8 mouse cellular contexts compared by ENCODE assay signal in genomic region chr4:119733942-119734341, GRCm38 (mm10). TPM values are rescaled to one million over a fixed set of nuclear protein-coding genes. Genes with fewer than 3 reads are reported as not detected.
DNase-seq lines count a peak whose midpoint lies in the region; ATAC-seq lines count a peak whose summit lies in the region.

No protein-coding gene starts in this region.

- ATAC-seq in kidney, embryonic 15.5 days (replicated peaks; ENCODE audit: low FRiP score) = peak; percentile 44; the same call in 1 of the 2 replicates
- no peak; the same call in 1 of the 2 replicates for ATAC-seq in forebrain, embryonic 14.5 days
- no peak for ATAC-seq in intestine, embryonic 14.5 days (replicated peaks; ENCODE audit: low FRiP score, low TSS enrichment, low read depth)
- ATAC-seq in megakaryocyte progenitor cell, adult 5-6 weeks (replicated peaks; ENCODE audit: poor library complexity) = no peak

- H3K9ac ChIP-seq in kidney, embryonic 15.5 days = peak overlapping the region; percentile 80
- H3K9ac ChIP-seq in forebrain, embryonic 14.5 days (ENCODE audit: low read length) = peak overlapping the region; percentile 61
- peak overlapping the region; percentile 45 for H3K9ac ChIP-seq in intestine, embryonic 14.5 days (ENCODE audit: low read length)

- peak overlapping the region; percentile 90 for H3K4me3 ChIP-seq in kidney, embryonic 15.5 days (replicated peaks)
- peak overlapping the region; percentile 68 for H3K4me3 ChIP-seq in forebrain, embryonic 14.5 days (ENCODE audit: low read depth, low read length)
- peak overlapping the region; percentile 72 for H3K4me3 ChIP-seq in intestine, embryonic 14.5 days (ENCODE audit: low read depth, low read length)
- H3K4me3 ChIP-seq in macrophage (ENCODE audit: inconsistent target) = peak overlapping the region; percentile 16; the same call in 1 of the 2 replicates

- H3K27ac ChIP-seq in kidney, embryonic 15.5 days = no peak overlapping the region
- H3K27ac ChIP-seq in forebrain, embryonic 14.5 days (ENCODE audit: low read depth, low read length) = no peak overlapping the region
- no peak overlapping the region for H3K27ac ChIP-seq in intestine, embryonic 14.5 days (ENCODE audit: low read depth)
- no peak overlapping the region for H3K27ac ChIP-seq in macrophage

- H3K79me2 ChIP-seq in macrophage (ENCODE audit: inconsistent target) = no peaks in the 10 kb centered on the region

- peak overlapping the region; percentile 99 for H3K4me2 ChIP-seq in kidney, embryonic 15.5 days
- H3K4me2 ChIP-seq in forebrain, embryonic 14.5 days (ENCODE audit: low read length) = peak overlapping the region; percentile 99
- peak overlapping the region; percentile 98 for H3K4me2 ChIP-seq in intestine, embryonic 14.5 days (ENCODE audit: low read length)

- WGBS in kidney, embryonic 15.5 days = under 1% methylated on average over 44 of the region's 44 CpGs
- WGBS in forebrain, embryonic 14.5 days = under 1% methylated on average over 42 of the region's 44 CpGs
- under 1% methylated on average over 43 of the region's 44 CpGs for WGBS in intestine, embryonic 14.5 days
- WGBS in macrophage (ENCODE audit: missing documents) = 1% methylated on average over 44 of the region's 44 CpGs

- H3K4me1 ChIP-seq in kidney, embryonic 15.5 days = peaks cover 21% of the 10 kb centered on the region
- H3K4me1 ChIP-seq in forebrain, embryonic 14.5 days (ENCODE audit: control insufficient read depth, insufficient read depth, low read length) = peaks cover 7% of the 10 kb centered on the region
- H3K4me1 ChIP-seq in intestine, embryonic 14.5 days (replicated peaks; ENCODE audit: control insufficient read depth, insufficient read depth, low read length) = peaks cover 5% of the 10 kb centered on the region

- peaks cover 20% of the 10 kb centered on the region for H3K27me3 ChIP-seq in kidney, embryonic 15.5 days
- H3K27me3 ChIP-seq in forebrain, embryonic 14.5 days (replicated peaks; ENCODE audit: control insufficient read depth, insufficient read depth, low read length) = peaks cover 9% of the 10 kb centered on the region
- peaks cover 13% of the 10 kb centered on the region for H3K27me3 ChIP-seq in intestine, embryonic 14.5 days (replicated peaks; ENCODE audit: control insufficient read depth, insufficient read depth, low read length)

- no peaks in the 10 kb centered on the region for H3K36me3 ChIP-seq in kidney, embryonic 15.5 days
- H3K36me3 ChIP-seq in forebrain, embryonic 14.5 days (ENCODE audit: control insufficient read depth, insufficient read depth, low read length) = no peaks in the 10 kb centered on the region
- H3K36me3 ChIP-seq in intestine, embryonic 14.5 days (ENCODE audit: control insufficient read depth, insufficient read depth, low read length) = no peaks in the 10 kb centered on the region
- no peaks in the 10 kb centered on the region for H3K36me3 ChIP-seq in macrophage (ENCODE audit: inconsistent target)

- H3K9me3 ChIP-seq in kidney, embryonic 15.5 days (replicated peaks) = no peaks in the 10 kb centered on the region
- H3K9me3 ChIP-seq in forebrain, embryonic 14.5 days (replicated peaks; ENCODE audit: control insufficient read depth, low read length) = no peaks in the 10 kb centered on the region
- no peaks in the 10 kb centered on the region for H3K9me3 ChIP-seq in intestine, embryonic 14.5 days (ENCODE audit: control insufficient read depth, low read length)

- DNase-seq in kidney, adult 18-20 months = no peak
- peak; percentile 69 for DNase-seq in adrenal gland, postnatal 14 days
- no peak for DNase-seq in forebrain, embryonic 14.5 days (ENCODE audit: low spot score)
- no peak for DNase-seq in intestine, embryonic 14.5 days (ENCODE audit: low spot score)
- no peak for DNase-seq in thymus, postnatal 0 days (ENCODE audit: low spot score)

RNA-seq across cellular contexts. Expression of gene Hivep3, which starts 0.4 kb away (rescaled TPM):
- 7.4 and 8.9 TPM in 2 replicates for polyA plus RNA-seq in kidney, embryonic 15.5 days (2015; fragmentation: Nextera tagmentation; extraction: Ambion mirVana)
- 9.4 and 10.0 TPM in 2 replicates for total RNA-seq in adrenal gland, postnatal 14 days (2021)
- polyA plus RNA-seq in forebrain, embryonic 14.5 days (2014; fragmentation: Nextera tagmentation; extraction: Ambion mirVana) = 13.8 and 18.8 TPM in 2 replicates
- 5.6 and 6.2 TPM in 2 replicates for polyA plus RNA-seq in intestine, embryonic 14.5 days (2014; fragmentation: Nextera tagmentation; extraction: Ambion mirVana)
- 100 to 1,000 TPM in 8 of 26 experiments, 10 to 100 TPM in 18; 29.4 to 361 (median 63.0) TPM for total RNA-seq in macrophage (2018; cell fraction: chromatin; rRNA removed)
- 10 to 100 TPM in 18 of 26 experiments, 1 to 10 TPM in 8; 7.5 to 50.9 (median 11.8) TPM for total RNA-seq in macrophage (2018; cell fraction: cytosol; rRNA removed)
- total RNA-seq in macrophage (2018; cell fraction: nucleus; rRNA removed) = 100 to 1,000 TPM in 7 of 26 experiments, 10 to 100 TPM in 19; 21.7 to 247 (median 38.6) TPM
- 6.8 to 16.3 TPM (median 9.7 TPM) in 3 replicates for polyA plus RNA-seq in macrophage (2018)
- 6.6 and 7.2 TPM in 2 replicates for total RNA-seq in megakaryocyte progenitor cell, adult 5-6 weeks (2015)
- total RNA-seq in megakaryocyte progenitor cell, adult 5-6 weeks (2017) = 0.83 and 3.2 TPM in 2 replicates
- 23.3 and 23.7 TPM in 2 replicates for polyA plus RNA-seq in thymus, postnatal 0 days (2015; fragmentation: Nextera tagmentation; extraction: Ambion mirVana)

Comparison
In these comparisons a context has a peak if more than half of its experiments do, and no peak if none do; other contexts are left out.
1. H3K4me3 ChIP-seq: peak in every context shown above with its lines; median percentile 90 in kidney, embryonic 15.5 days; 72 in intestine, embryonic 14.5 days; 68 in forebrain, embryonic 14.5 days; 16 in macrophage.